Mouse (Mus musculus) kidney, embryonic 16.5 days (tissue): ENCODE measurements at regions not wholly inside any gene's neighbourhood (a gene's known extent, or its start where the extent isn't known, plus 50 kb on each side); places are given as distances from the start of the nearest gene placed in this dataset.

ENCODE experiments used
- ATAC-seq: fragments of 200-750 bp; cut with Nextera tagmentation; 2 replicates; pipeline ENCODE4 v1.8.0; 2017; ENCODE audit warnings: moderate TSS enrichment; ENCODE audit not compliant: low FRiP score, low TSS enrichment
- H3K27ac ChIP-seq: fragments of 300-500 bp; sonication (generic); 2 replicates; pipeline ENCODE4 v1.5.1; 2014; ENCODE audit warnings: low read length
- H3K27me3 ChIP-seq: fragments of 300-500 bp; sonication (generic); 2 replicates; pipeline ENCODE4 v1.6.1; 2014; ENCODE audit warnings: low read length, control low read depth, mixed read lengths; ENCODE audit not compliant: insufficient read depth
- H3K36me3 ChIP-seq: fragments of 300-500 bp; sonication (generic); 2 replicates; pipeline ENCODE4 v1.6.1; 2014; ENCODE audit warnings: low read length, control low read depth, mixed read lengths; ENCODE audit not compliant: insufficient read depth
- H3K4me1 ChIP-seq: fragments of 300-500 bp; sonication (generic); 2 replicates; pipeline ENCODE4 v1.6.1; 2014; ENCODE audit warnings: low read length, control low read depth, mixed read lengths; ENCODE audit not compliant: insufficient read depth
- H3K4me2 ChIP-seq: fragments of 300-500 bp; sonication (generic); replicated peaks from 2 replicates; pipeline ENCODE4 v1.6.1; 2014; ENCODE audit warnings: low read depth, low read length
- H3K4me3 ChIP-seq: fragments of 300-500 bp; sonication (generic); 2 replicates; pipeline ENCODE4 v1.5.1; 2014; ENCODE audit warnings: mild to moderate bottlenecking, low read length
- H3K9ac ChIP-seq: fragments of 300-500 bp; sonication (generic); replicated peaks from 2 replicates; pipeline ENCODE4 v1.6.1; 2014; ENCODE audit warnings: low read length
- H3K9me3 ChIP-seq: fragments of 300-500 bp; sonication (generic); 2 replicates; pipeline ENCODE4 v1.6.1; 2016; ENCODE audit warnings: low read length, control low read depth
- WGBS: fragments of 180-500 bp; shearing (Covaris S2); extraction: QIAGEN DNeasy Blood & Tissue Kit; methylation state at CpG from one replicate; pipeline ENCODE4 v1.1.7; 2014; 5-methylcytosine and 5-hydroxymethylcytosine counted together

DNA sequence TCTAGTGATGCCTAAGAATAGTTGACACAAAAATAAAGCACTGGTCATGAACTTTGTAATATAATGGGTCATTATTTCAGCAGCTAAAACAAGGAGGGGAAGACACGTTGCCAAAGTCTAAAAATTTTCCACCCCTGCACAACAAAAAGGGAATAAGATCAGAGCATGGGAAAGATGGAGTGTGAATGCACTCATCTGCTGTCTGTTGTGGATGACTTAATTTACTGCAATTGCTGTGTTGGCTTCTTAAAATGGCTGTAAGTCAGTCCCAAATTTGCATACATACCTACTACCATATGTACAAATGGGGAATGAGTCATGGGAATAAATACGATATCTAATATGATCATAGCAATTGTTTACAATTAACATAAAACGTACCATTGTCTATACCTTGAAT is 1441.7 kb downstream of the Efnb2 start:
- H3K4me1 ChIP-seq: no peaks in the 10 kb centered on the region
- no peak overlapping the region for H3K27ac ChIP-seq
- no peak overlapping the region for H3K9ac ChIP-seq
- H3K4me2 ChIP-seq: no peak overlapping the region
- H3K9me3 ChIP-seq: no peaks in the 10 kb centered on the region
- H3K27me3 ChIP-seq: no peaks in the 10 kb centered on the region
- no peak for ATAC-seq
- WGBS: 77% methylated on average over 3 of the region's 3 CpGs
- no peaks in the 10 kb centered on the region for H3K36me3 ChIP-seq
- no peak overlapping the region for H3K4me3 ChIP-seq

DNA sequence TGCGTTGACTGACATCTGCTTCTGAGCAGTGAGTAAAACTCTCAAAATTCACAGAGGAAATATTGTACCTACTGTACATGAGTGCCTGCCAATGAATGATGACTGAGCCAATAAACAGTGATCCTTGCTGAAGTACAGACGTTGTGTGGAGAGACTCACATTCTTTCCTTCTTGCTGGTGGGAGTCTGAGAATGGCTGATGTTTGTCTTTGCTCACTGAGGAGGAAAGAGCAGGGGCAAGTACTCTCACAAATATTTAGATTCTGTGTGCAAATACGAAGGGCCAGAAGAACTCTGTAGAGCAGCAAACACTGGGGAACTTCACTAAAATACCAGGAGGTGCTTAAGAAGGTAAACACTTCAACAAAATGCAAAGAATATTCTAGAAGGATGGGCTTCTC is 1453.9 kb downstream of the Efnb2 start:
- no peak for ATAC-seq
- H3K4me3 ChIP-seq: no peak overlapping the region
- no peaks in the 10 kb centered on the region for H3K27me3 ChIP-seq
- no peaks in the 10 kb centered on the region for H3K4me1 ChIP-seq
- no peak overlapping the region for H3K27ac ChIP-seq
- no peak overlapping the region for H3K4me2 ChIP-seq
- no peaks in the 10 kb centered on the region for H3K9me3 ChIP-seq
- H3K9ac ChIP-seq: no peak overlapping the region
- no peaks in the 10 kb centered on the region for H3K36me3 ChIP-seq
- WGBS: 38% methylated on average over 3 of the region's 3 CpGs

DNA sequence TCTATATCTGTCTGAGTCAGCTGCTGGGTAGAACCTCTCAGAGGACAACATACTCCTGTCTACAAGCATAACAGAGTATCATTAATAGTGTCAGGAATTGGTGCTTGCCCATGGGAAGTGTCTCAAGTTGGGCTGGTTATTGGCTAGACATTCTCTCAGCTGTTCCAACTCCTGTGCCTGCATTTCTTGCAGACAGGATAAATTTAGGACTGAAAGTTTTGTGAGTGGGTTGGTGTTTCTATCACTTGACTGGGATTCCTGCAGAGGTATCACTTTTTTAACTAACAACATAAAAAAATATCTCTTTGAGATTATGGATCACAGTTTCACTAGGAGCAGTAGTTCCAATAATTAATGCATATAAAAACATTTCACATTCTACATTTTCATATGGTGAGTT is 1454.4 kb downstream of the Efnb2 start:
- Histone ChIP-seq H3K4me1 (no peaks in the 10 kb centered on the region), H3K4me3 (no peak overlapping the region), H3K4me2 (no peak overlapping the region), H3K27ac (no peak overlapping the region), H3K9me3 (no peaks in the 10 kb centered on the region), H3K9ac (no peak overlapping the region), H3K27me3 (no peaks in the 10 kb centered on the region), H3K36me3 (no peaks in the 10 kb centered on the region)
- no peak for ATAC-seq

DNA sequence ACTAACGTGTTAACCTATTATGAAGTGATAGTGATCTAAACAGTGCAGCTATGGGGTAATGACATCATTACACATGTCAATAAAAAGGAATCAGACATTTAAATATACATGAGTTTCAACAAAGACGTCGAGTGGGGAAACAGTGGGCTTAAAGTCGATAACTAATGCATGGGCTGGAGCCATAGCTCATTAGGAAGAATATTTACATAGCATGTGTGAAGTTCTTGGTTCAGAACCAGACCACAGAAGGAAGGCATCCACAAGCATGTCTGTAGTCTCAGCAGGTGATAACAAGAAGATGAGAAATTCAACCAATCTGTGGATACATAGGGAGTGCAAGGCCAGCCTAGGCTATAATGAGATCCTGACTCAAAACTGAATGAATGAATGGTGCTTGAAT is 1456.0 kb downstream of the Efnb2 start:
- no peak overlapping the region for H3K4me3 ChIP-seq
- H3K4me2 ChIP-seq: no peak overlapping the region
- 81% methylated on average over 4 of the region's 4 CpGs for WGBS
- H3K4me1 ChIP-seq: no peaks in the 10 kb centered on the region
- ATAC-seq: no peak
- H3K36me3 ChIP-seq: no peaks in the 10 kb centered on the region
- H3K9ac ChIP-seq: no peak overlapping the region
- no peak overlapping the region for H3K27ac ChIP-seq
- no peaks in the 10 kb centered on the region for H3K9me3 ChIP-seq
- no peaks in the 10 kb centered on the region for H3K27me3 ChIP-seq

DNA sequence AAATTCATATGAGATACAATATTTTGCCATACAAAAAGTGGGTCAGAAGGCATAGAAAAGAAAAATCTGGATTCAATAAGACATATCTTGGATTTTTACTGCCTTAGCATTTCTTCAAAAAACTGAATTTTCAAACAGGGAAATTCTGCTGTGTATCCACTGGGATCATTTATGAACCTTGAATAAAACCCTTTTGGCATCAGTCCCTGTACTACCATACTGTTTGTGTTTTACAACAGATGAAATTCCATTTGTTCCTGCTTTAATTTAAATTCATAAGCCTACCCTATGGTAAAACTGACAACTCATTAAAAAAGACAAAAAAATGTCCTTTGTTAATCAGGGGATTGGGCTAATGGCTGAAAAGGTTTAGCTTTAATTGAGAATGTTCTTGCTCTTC is 1470.3 kb downstream of the Efnb2 start:
- no peaks in the 10 kb centered on the region for H3K4me1 ChIP-seq
- no peak overlapping the region for H3K9ac ChIP-seq
- no peak overlapping the region for H3K4me2 ChIP-seq
- no peaks in the 10 kb centered on the region for H3K9me3 ChIP-seq
- H3K27ac ChIP-seq: no peak overlapping the region
- H3K4me3 ChIP-seq: no peak overlapping the region
- no peaks in the 10 kb centered on the region for H3K36me3 ChIP-seq
- ATAC-seq: no peak
- H3K27me3 ChIP-seq: no peaks in the 10 kb centered on the region

DNA sequence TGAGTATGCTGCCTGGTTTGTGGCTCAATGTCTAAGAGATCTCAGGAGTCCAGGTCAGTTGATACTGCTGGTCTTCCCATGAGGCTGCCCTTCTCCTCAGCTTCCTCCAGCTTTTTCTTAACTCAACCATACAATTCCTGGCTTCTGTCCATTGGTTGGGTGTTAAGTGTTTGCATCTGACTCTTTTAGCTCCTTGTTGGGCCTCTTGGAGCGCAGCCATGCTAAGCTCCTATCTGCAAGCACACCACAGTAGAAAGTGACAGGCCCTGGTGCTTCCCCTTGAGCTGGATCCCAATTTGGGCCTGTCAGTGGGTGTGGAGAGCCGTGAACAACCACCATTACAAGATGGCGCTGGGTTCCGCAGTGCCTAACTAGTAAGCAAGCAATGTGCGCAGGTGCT is 1497.7 kb downstream of the Efnb2 start:
- Histone ChIP-seq H3K9me3 (no peaks in the 10 kb centered on the region), H3K4me2 (no peak overlapping the region), H3K27ac (no peak overlapping the region), H3K4me3 (no peak overlapping the region), H3K27me3 (no peaks in the 10 kb centered on the region), H3K9ac (no peak overlapping the region), H3K36me3 (no peaks in the 10 kb centered on the region), H3K4me1 (no peaks in the 10 kb centered on the region)
- ATAC-seq: no peak
- WGBS: 94% methylated on average over 5 of the region's 5 CpGs

DNA sequence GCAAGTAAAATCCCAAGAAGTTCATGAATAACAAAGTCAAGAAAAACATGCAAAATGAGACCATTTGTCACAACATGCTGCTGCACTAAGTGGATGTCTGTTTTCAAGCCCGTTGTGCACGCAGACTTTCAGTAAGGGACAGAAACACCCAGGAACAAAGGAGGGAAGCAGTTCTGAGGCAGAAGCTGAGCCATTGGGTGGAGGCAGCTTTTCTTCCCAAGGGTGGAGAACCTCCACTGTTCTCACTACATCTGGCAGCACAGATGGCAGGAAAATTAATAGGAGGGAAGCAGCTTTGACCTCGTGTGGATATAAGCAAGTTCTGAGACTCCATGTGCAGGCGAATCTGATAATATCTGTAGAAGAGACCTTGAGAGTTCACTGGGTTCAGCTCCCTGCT is 1529.3 kb downstream of the Efnb2 start:
- Histone ChIP-seq H3K4me2 (no peak overlapping the region), H3K4me1 (no peaks in the 10 kb centered on the region), H3K9me3 (no peaks in the 10 kb centered on the region), H3K4me3 (no peak overlapping the region), H3K27me3 (no peaks in the 10 kb centered on the region), H3K36me3 (no peaks in the 10 kb centered on the region), H3K9ac (no peak overlapping the region), H3K27ac (no peak overlapping the region)
- ATAC-seq: no peak
- WGBS: 38% methylated on average over 4 of the region's 4 CpGs

DNA sequence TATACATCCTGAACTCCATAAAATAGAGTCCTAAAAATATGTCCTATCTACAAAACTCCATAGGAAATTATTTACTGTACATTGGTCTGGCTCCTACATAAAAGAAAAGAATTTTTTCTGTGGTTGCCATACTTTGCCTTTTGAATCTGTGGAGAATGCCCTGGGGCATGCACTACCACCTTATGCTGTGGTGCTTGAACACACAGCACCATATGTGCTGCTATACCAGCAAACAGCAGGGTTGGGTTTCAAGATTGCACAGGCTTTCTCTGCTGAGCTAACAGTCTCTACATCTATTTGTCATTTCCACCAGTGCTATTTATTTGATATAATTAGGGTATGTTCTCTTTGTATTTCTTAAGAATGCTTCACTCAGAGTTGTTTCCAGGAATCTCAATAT is 1552.2 kb downstream of the Efnb2 start:
- no peak overlapping the region for H3K9ac ChIP-seq
- no peaks in the 10 kb centered on the region for H3K36me3 ChIP-seq
- no peaks in the 10 kb centered on the region for H3K9me3 ChIP-seq
- H3K27ac ChIP-seq: no peak overlapping the region
- no peak overlapping the region for H3K4me2 ChIP-seq
- H3K4me3 ChIP-seq: no peak overlapping the region
- H3K27me3 ChIP-seq: no peaks in the 10 kb centered on the region
- no peak for ATAC-seq
- H3K4me1 ChIP-seq: no peaks in the 10 kb centered on the region

DNA sequence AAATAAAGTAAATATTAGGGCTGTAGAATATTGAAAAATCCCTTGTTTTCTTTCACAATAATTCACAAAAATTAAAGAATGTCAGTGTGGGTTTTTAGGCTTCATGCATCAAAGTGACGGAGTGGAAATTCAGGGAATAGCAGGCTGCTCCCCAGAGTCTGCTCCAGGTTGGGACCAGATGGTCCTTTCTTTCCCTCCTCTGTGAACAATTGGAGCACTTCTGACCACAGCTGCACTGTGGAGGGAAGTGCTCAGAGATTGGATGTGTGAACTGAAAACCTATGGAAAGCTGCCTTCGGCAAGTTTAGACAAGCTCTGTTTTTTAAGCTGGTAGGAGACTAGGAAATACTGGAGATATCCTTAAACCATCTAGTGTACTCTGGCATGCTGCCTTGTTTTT is 1563.5 kb downstream of the Efnb2 start:
- Histone ChIP-seq H3K9me3 (no peaks in the 10 kb centered on the region), H3K4me1 (no peaks in the 10 kb centered on the region), H3K4me2 (no peak overlapping the region), H3K4me3 (no peak overlapping the region), H3K27ac (no peak overlapping the region), H3K27me3 (no peaks in the 10 kb centered on the region), H3K36me3 (no peaks in the 10 kb centered on the region), H3K9ac (no peak overlapping the region)
- 64% methylated on average over 2 of the region's 2 CpGs for WGBS
- ATAC-seq: no peak

DNA sequence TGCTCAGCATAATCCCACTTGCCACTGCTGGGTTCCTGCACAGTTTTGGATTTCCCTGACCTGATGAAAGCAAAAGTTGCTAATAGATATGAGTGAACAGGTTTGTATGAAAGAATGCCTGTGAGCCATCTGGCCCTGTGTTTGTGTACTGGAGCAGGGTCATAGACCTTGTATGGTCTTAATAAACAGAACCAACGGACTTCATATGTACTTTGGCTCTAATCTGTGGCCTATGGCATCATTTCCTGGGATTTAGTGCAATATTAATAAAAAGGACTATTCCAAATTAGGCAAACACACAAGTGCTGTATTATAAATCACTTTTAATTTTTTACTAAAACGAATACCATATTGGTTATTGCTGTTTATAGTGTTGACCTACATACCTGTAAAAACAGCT is 1568.2 kb downstream of the Efnb2 start:
- Histone ChIP-seq H3K4me2 (no peak overlapping the region), H3K27ac (no peak overlapping the region), H3K9ac (no peak overlapping the region), H3K4me1 (no peaks in the 10 kb centered on the region), H3K36me3 (no peaks in the 10 kb centered on the region), H3K27me3 (no peaks in the 10 kb centered on the region), H3K9me3 (no peaks in the 10 kb centered on the region), H3K4me3 (no peak overlapping the region)
- 58% methylated on average over 2 of the region's 2 CpGs for WGBS
- no peak for ATAC-seq

DNA sequence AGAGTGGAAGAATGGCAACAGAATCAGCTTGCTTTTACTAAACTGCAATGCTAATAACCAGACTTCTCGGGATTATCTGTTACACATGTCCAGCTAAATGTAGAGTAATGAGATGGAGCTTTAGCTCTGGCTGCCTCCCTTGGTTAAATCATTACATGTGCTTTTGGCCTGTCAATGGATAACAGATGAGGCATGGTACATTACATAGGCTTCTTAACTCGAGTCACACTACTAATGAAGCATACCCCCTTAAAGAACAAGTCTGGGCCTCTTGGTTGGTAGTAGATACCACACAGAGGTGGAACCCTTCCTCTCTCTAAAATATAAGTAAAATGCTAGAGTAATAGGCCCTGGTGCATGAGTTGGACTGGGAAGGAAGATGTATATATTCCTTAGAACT is 1572.9 kb downstream of the Efnb2 start:
- 51% methylated on average over 2 of the region's 2 CpGs for WGBS
- Histone ChIP-seq H3K9me3 (no peaks in the 10 kb centered on the region), H3K4me2 (no peak overlapping the region), H3K27me3 (no peaks in the 10 kb centered on the region), H3K4me3 (no peak overlapping the region), H3K36me3 (no peaks in the 10 kb centered on the region), H3K27ac (no peak overlapping the region), H3K9ac (no peak overlapping the region), H3K4me1 (no peaks in the 10 kb centered on the region)
- ATAC-seq: peak; percentile 81
